Mouse (Mus musculus) CH12.LX (cell line): ENCODE results near the gene Gm19345. TPM values are rescaled to one million over a fixed set of nuclear protein-coding genes. Genes with fewer than 3 reads are reported as not detected.
A peak's percentile ranks its signal among the peaks of the same experiment; 100 is the strongest.

Experiments
- DNase-seq: peaks from one replicate; pipeline ENCODE4 v3.0.0-alpha.2; 2013; ENCODE audit errors: extremely low read depth
- H3K27ac ChIP-seq: 2 replicates; pipeline ENCODE4 v1.5.1; 2012; ENCODE audit warnings: low read depth, mild to moderate bottlenecking, control low read depth, moderate library complexity; ENCODE audit not compliant: insufficient read depth
- H3K27me3 ChIP-seq: replicated peaks from 2 replicates; pipeline ENCODE3; 2012; ENCODE audit warnings: inconsistent platforms
- H3K36me3 ChIP-seq, 2 experiments: replicated peaks in 1 of 2; 2 replicates each; pipeline versions ENCODE3 to v1.6.1; 2012; ENCODE audit warnings: inconsistent platforms in 1 of 2, low read length in 1 of 2, mild to moderate bottlenecking in 1 of 2, mixed read lengths in 1 of 2, moderate library complexity in 1 of 2; ENCODE audit not compliant: control insufficient read depth in 1 of 2, insufficient read depth in 1 of 2
- H3K4me1 ChIP-seq, 2 experiments: 2 replicates each; pipeline ENCODE4 v1.6.1; 2012; ENCODE audit warnings: inconsistent platforms in 1 of 2, moderate library complexity in 1 of 2; ENCODE audit not compliant: insufficient read depth in 2 of 2, control insufficient read depth in 1 of 2
- H3K4me2 ChIP-seq: 2 replicates; pipeline ENCODE4 v1.6.1; 2012; ENCODE audit warnings: low read depth, mild to moderate bottlenecking, control low read depth; ENCODE audit not compliant: poor library complexity, insufficient read depth, severe bottlenecking
- H3K4me3 ChIP-seq, 3 experiments: fragments of 150-350 bp in 1 of 3; sonication (generic) in 1 of 3; replicated peaks in 1 of 3; 2 replicates each; pipeline versions ENCODE3 to v1.5.1; 2011 to 2012; ENCODE audit warnings: low read depth in 2 of 3, low read length in 2 of 3, mild to moderate bottlenecking in 2 of 3, moderate library complexity in 2 of 3, control low read depth in 1 of 3, improper control_type of control experiment in 1 of 3, inconsistent platforms in 1 of 3, mixed read lengths in 1 of 3; ENCODE audit not compliant: poor library complexity in 1 of 3
- H3K79me2 ChIP-seq: replicated peaks from 2 replicates; pipeline ENCODE4 v1.6.1; 2012; ENCODE audit warnings: mild to moderate bottlenecking, moderate library complexity; ENCODE audit not compliant: control insufficient read depth, poor library complexity, insufficient read depth, severe bottlenecking; ENCODE audit errors: extremely low read depth
- H3K9ac ChIP-seq: 2 replicates; pipeline ENCODE4 v1.6.1; 2012; ENCODE audit warnings: low read depth, mild to moderate bottlenecking, control low read depth, moderate library complexity; ENCODE audit not compliant: insufficient read depth
- H3K9me3 ChIP-seq: replicated peaks from 2 replicates; pipeline ENCODE3; 2012; ENCODE audit warnings: low read length, inconsistent platforms, mixed read lengths
- CHD1 ChIP-seq: IDR thresholded peaks from 2 replicates; pipeline ENCODE4 v1.6.1; 2012; ENCODE audit warnings: low read depth, low read length, improper control_type of control experiment, inconsistent platforms
- CHD2 ChIP-seq: IDR thresholded peaks from 2 replicates; pipeline ENCODE4 v1.6.1; 2011; ENCODE audit warnings: low read length, improper control_type of control experiment
- CTCF ChIP-seq, 2 experiments: IDR thresholded peaks in 1 of 2; conservative IDR thresholded peaks in 1 of 2; 2 replicates each; pipeline ENCODE4 v1.5.1; 2011 to 2012; ENCODE audit warnings: low read depth in 2 of 2, low read length in 2 of 2, improper control_type of control experiment in 1 of 2, inconsistent platforms in 1 of 2, mild to moderate bottlenecking in 1 of 2, moderate library complexity in 1 of 2
- E2F4 ChIP-seq: IDR thresholded peaks from 2 replicates; pipeline ENCODE4 v1.6.1; 2011; ENCODE audit warnings: low read depth, low read length, improper control_type of control experiment; ENCODE audit not compliant: insufficient replicate concordance
- ETS1 ChIP-seq: conservative IDR thresholded peaks from 2 replicates; pipeline ENCODE4 v1.6.1; 2012; ENCODE audit warnings: low read depth, mild to moderate bottlenecking, inconsistent platforms, low read length, improper control_type of control experiment, moderate library complexity
- GABPA ChIP-seq: IDR thresholded peaks from 2 replicates; pipeline ENCODE4 v1.6.1; 2012; ENCODE audit warnings: low read depth, low read length, improper control_type of control experiment, inconsistent platforms; ENCODE audit not compliant: insufficient replicate concordance
- IRF4 ChIP-seq: IDR thresholded peaks from 2 replicates; pipeline ENCODE4 v1.6.1; 2014; ENCODE audit warnings: low read depth, mild to moderate bottlenecking, inconsistent platforms, low read length, improper control_type of control experiment
- JUN ChIP-seq: IDR thresholded peaks from 2 replicates; pipeline ENCODE4 v1.6.1; 2011; ENCODE audit warnings: low read depth, mild to moderate bottlenecking, low read length, improper control_type of control experiment, moderate library complexity; ENCODE audit not compliant: insufficient read depth
- KAT2A ChIP-seq: IDR thresholded peaks from 2 replicates; pipeline ENCODE4 v1.6.1; 2012; ENCODE audit warnings: low read length, improper control_type of control experiment, inconsistent platforms; ENCODE audit not compliant: insufficient replicate concordance
- MAX ChIP-seq: IDR thresholded peaks from 2 replicates; pipeline ENCODE4 v1.6.1; 2011; ENCODE audit warnings: low read length, improper control_type of control experiment
- MAZ ChIP-seq: IDR thresholded peaks from 2 replicates; pipeline ENCODE4 v1.6.1; 2012; ENCODE audit warnings: low read depth, mild to moderate bottlenecking, inconsistent platforms, low read length, improper control_type of control experiment, moderate library complexity
- MEF2A ChIP-seq: IDR thresholded peaks from 2 replicates; pipeline ENCODE4 v1.6.1; 2014; ENCODE audit warnings: low read depth, mild to moderate bottlenecking, inconsistent platforms, low read length, improper control_type of control experiment, borderline replicate concordance
- MYC ChIP-seq: IDR thresholded peaks from 2 replicates; pipeline ENCODE4 v1.6.1; 2011; ENCODE audit warnings: low read depth, mild to moderate bottlenecking, improper control_type of control experiment, low read length
- NELFE ChIP-seq: IDR thresholded peaks from 2 replicates; pipeline ENCODE4 v1.6.1; 2011; ENCODE audit warnings: low read depth, low read length, improper control_type of control experiment
- NRF1 ChIP-seq: IDR thresholded peaks from 2 replicates; pipeline ENCODE4 v1.6.1; 2014; ENCODE audit warnings: low read depth, mild to moderate bottlenecking, inconsistent platforms, low read length, improper control_type of control experiment, moderate library complexity
- PAX5 ChIP-seq: IDR thresholded peaks from 2 replicates; pipeline ENCODE4 v1.6.1; 2012; ENCODE audit warnings: low read length, inconsistent platforms, mixed read lengths
- POLR2AphosphoS2 ChIP-seq: IDR thresholded peaks from 2 replicates; pipeline ENCODE4 v1.6.1; 2011; ENCODE audit warnings: low read depth, low read length, improper control_type of control experiment
- RAD21 ChIP-seq: IDR thresholded peaks from 2 replicates; pipeline ENCODE4 v1.6.1; 2011; ENCODE audit warnings: low read depth, mild to moderate bottlenecking, low read length, improper control_type of control experiment, moderate library complexity
- RCOR1 ChIP-seq: conservative IDR thresholded peaks from 2 replicates; pipeline ENCODE4 v1.6.1; 2012; ENCODE audit warnings: low read depth, mild to moderate bottlenecking, inconsistent platforms, low read length, improper control_type of control experiment
- SIN3A ChIP-seq: IDR thresholded peaks from 2 replicates; pipeline ENCODE4 v1.6.1; 2012; ENCODE audit warnings: low read length, improper control_type of control experiment, inconsistent platforms
- SMC3 ChIP-seq: IDR thresholded peaks from 2 replicates; pipeline ENCODE4 v1.6.1; 2011; ENCODE audit warnings: low read depth, low read length, improper control_type of control experiment
- TCF12 ChIP-seq: IDR thresholded peaks from 2 replicates; pipeline ENCODE4 v1.6.1; 2014; ENCODE audit warnings: low read depth, mild to moderate bottlenecking, inconsistent platforms, low read length, improper control_type of control experiment
- UBTF ChIP-seq: IDR thresholded peaks from 2 replicates; pipeline ENCODE4 v1.6.1; 2012; ENCODE audit warnings: low read depth, mild to moderate bottlenecking, inconsistent platforms, low read length, improper control_type of control experiment, moderate library complexity
- USF2 ChIP-seq: conservative IDR thresholded peaks from 2 replicates; pipeline ENCODE4 v1.6.1; 2011; ENCODE audit warnings: low read depth, low read length, improper control_type of control experiment
- ZC3H11A ChIP-seq: IDR thresholded peaks from 2 replicates; pipeline ENCODE4 v1.6.1; 2012; ENCODE audit warnings: low read depth, mild to moderate bottlenecking, inconsistent platforms, low read length, improper control_type of control experiment
- ZKSCAN1 ChIP-seq: IDR thresholded peaks from 2 replicates; pipeline ENCODE4 v1.6.1; 2012; ENCODE audit warnings: low read depth, inconsistent platforms, low read length, improper control_type of control experiment, borderline replicate concordance
- ZMIZ1 ChIP-seq: IDR thresholded peaks from 2 replicates; pipeline ENCODE4 v1.6.1; 2012; ENCODE audit warnings: low read depth, mild to moderate bottlenecking, inconsistent platforms, low read length, improper control_type of control experiment
- ZNF384 ChIP-seq: IDR thresholded peaks from 2 replicates; pipeline ENCODE4 v1.6.1; 2012; ENCODE audit warnings: low read depth, low read length, improper control_type of control experiment, inconsistent platforms
- dilution Hi-C: fragments of 300-500 bp; cut with MboI; formaldehyde crosslinking; loops from 2 replicates; pipeline ENCODE4 v1.14.3; 2020; ENCODE audit warnings: low sequenced_read_pairs; ENCODE audit not compliant: extremely low pct_unique_long_range_greater_than_20kb, extremely low pct_ligation_motif_present
- in situ Hi-C: fragments of 300-500 bp; cut with MboI; formaldehyde crosslinking; loops from 3 replicates; pipeline ENCODE4 v1.14.3; 2019; ENCODE audit warnings: low sequenced_read_pairs, low pct_ligation_motif_present, low pct_unique_long_range_greater_than_20kb, mixed read lengths
- polyA plus RNA-seq: library from polyadenylated mRNA; unstranded; fragments of >175 nt; gene quantifications from 2 replicates; pipeline ENCODE4 v1.2.1, GENCODE M21; 2012; ENCODE audit warnings: low read depth; ENCODE audit not compliant: insufficient read length
- total RNA-seq, 2 experiments: library from RNA; depleted of rRNA; stranded (reverse); fragments of 300-350 nt in 1 of 2; fragments of >200 nt in 1 of 2; gene quantifications; 2 replicates each; pipeline ENCODE4 v1.2.3; 2012 to 2014

Gm19345 gene
- total and polyA plus RNA-seq, 3 experiments = 0.59 to 4.1 TPM; not detected in 1

- TF ChIP-seq TCF12 = no peak
- TF ChIP-seq PAX5 = no peak
- no peak for TF ChIP-seq IRF4
- TF ChIP-seq ZKSCAN1 = no peak
- TF ChIP-seq CTCF (conservative IDR thresholded peaks at IDR 0.05 in 1 of 2, IDR thresholded peaks at IDR 0.05 in 1 of 2; ENCODE audit: low read depth in 2 of 2, low read length in 2 of 2) = no peak
- TF ChIP-seq CHD1 = no peak
- TF ChIP-seq GABPA = no peak
- no peak for TF ChIP-seq ETS1
- no peak for TF ChIP-seq ZMIZ1
- no peak for TF ChIP-seq RCOR1
- TF ChIP-seq POLR2AphosphoS2 = no peak
- no peak for TF ChIP-seq JUN
- no peak for TF ChIP-seq KAT2A
- TF ChIP-seq, all 38 proteins: peak for 0
- DNase-seq = no peak
- in situ Hi-C loops = loop anchor here (5.0 kb wide), 1 partner anchor 41 kb away; no protein-coding TSS in a partner anchor
- no peak overlapping the region for H3K4me2 ChIP-seq
- H3K79me2 ChIP-seq = no peaks in the 10 kb centered on the region
- H3K9ac ChIP-seq = no peak overlapping the region
- H3K36me3 ChIP-seq = no peaks in the 10 kb centered on the region
- H3K4me1 ChIP-seq = peaks cover 10 to 52% of the 10 kb centered on the region in 2 experiments
- H3K27ac ChIP-seq = no peak overlapping the region
- H3K4me3 ChIP-seq = no peak overlapping the region
- H3K27me3 ChIP-seq = no peaks in the 10 kb centered on the region
- dilution Hi-C loops = no loop called here
- H3K9me3 ChIP-seq = no peaks in the 10 kb centered on the region
Observed at GRCm38 (mm10) chr7:19842885-19843504, 8.8 kb upstream of the Gm19345 start.

- H3K9ac ChIP-seq = peak overlapping the region; percentile 34; the same call in 1 of the 2 replicates
- DNase-seq = peak; percentile 70
- no peaks in the 10 kb centered on the region for H3K9me3 ChIP-seq
- H3K27ac ChIP-seq = no peak overlapping the region
- no peaks in the 10 kb centered on the region for H3K36me3 ChIP-seq
- no peaks in the 10 kb centered on the region for H3K27me3 ChIP-seq
- H3K79me2 ChIP-seq = no peaks in the 10 kb centered on the region
- H3K4me3 ChIP-seq = peak overlapping the region in 1 of 3 experiments; percentile 37
- dilution Hi-C loops = no loop called here
- in situ Hi-C loops = loop anchor here (5.0 kb wide), 1 partner anchor 41 kb away; no protein-coding TSS in a partner anchor
- H3K4me1 ChIP-seq = peaks cover 10 to 53% of the 10 kb centered on the region in 2 experiments
- TF ChIP-seq ETS1 (0 out of 2 replicates have a peak, but pooled peaks have one; percentile 29), E2F4 (no peak), TCF12 (0 out of 2 replicates have a peak, but pooled peaks have one; percentile 52), CTCF (conservative IDR thresholded peaks at IDR 0.05 in 1 of 2, IDR thresholded peaks at IDR 0.05 in 1 of 2; ENCODE audit: low read depth in 2 of 2, low read length in 2 of 2) (peak; percentile 77 to 94), NRF1 (0 out of 2 replicates have a peak, but pooled peaks have one; percentile 24), SIN3A (peak; percentile 54), MAZ (0 out of 2 replicates have a peak, but pooled peaks have one; percentile 24), UBTF (no peak), USF2 (no peak), ZNF384 (no peak), SMC3 (peak; percentile 99), MAX (0 out of 2 replicates have a peak, but pooled peaks have one; percentile 26), CHD2 (peak; percentile 16; the same call in 1 of the 2 replicates), ZC3H11A (peak; percentile 87), MEF2A (peak; percentile 31; the same call in 1 of the 2 replicates), NELFE (peak; percentile 60; the same call in 1 of the 2 replicates), RAD21 (peak; percentile 87), IRF4 (peak; percentile 63; the same call in 1 of the 2 replicates), MYC (0 out of 2 replicates have a peak, but pooled peaks have one; percentile 16), ZMIZ1 (no peak)
- no peak overlapping the region for H3K4me2 ChIP-seq
Observed at GRCm38 (mm10) chr7:19843561-19843960, 8.2 kb upstream of the Gm19345 start.
